Mouse (Mus musculus) kidney, postnatal 0 days (tissue): Measurements from ENCODE around the gene Ctdsp1. TPM values are rescaled to one million over a fixed set of nuclear protein-coding genes. Genes with fewer than 3 reads are reported as not detected.

Experiments
- ATAC-seq: fragments of 200-750 bp; cut with Nextera tagmentation; replicated peaks from 2 replicates; pipeline ENCODE4 v1.8.0; 2017; ENCODE audit warnings: low read depth, moderate number of reproducible peaks, moderate TSS enrichment, moderate library complexity; ENCODE audit not compliant: low FRiP score
- DNase-seq: peaks from one replicate; pipeline ENCODE4 v3.0.0-alpha.2; 2016; ENCODE audit warnings: low spot score
- H3K27ac ChIP-seq: fragments of 300-500 bp; sonication (generic); 2 replicates; pipeline ENCODE4 v1.5.1; 2014; ENCODE audit warnings: mild to moderate bottlenecking
- H3K27me3 ChIP-seq: fragments of 300-500 bp; sonication (generic); 2 replicates; pipeline ENCODE4 v1.6.1; 2014; ENCODE audit warnings: low read length, mixed read lengths; ENCODE audit not compliant: insufficient read depth
- H3K36me3 ChIP-seq: fragments of 300-500 bp; sonication (generic); 2 replicates; pipeline ENCODE4 v1.6.1; 2014; ENCODE audit warnings: low read length, mixed read lengths; ENCODE audit not compliant: insufficient read depth
- H3K4me1 ChIP-seq: fragments of 300-500 bp; sonication (generic); replicated peaks from 2 replicates; pipeline ENCODE4 v1.6.1; 2014; ENCODE audit warnings: antibody characterized with exemption, low read length, mixed read lengths; ENCODE audit not compliant: insufficient read depth
- H3K4me2 ChIP-seq: fragments of 300-500 bp; sonication (generic); 2 replicates; pipeline ENCODE4 v1.6.1; 2014; ENCODE audit warnings: mild to moderate bottlenecking, low read length, moderate library complexity, mixed read lengths
- H3K4me3 ChIP-seq: fragments of 300-500 bp; sonication (generic); replicated peaks from 2 replicates; pipeline ENCODE4 v1.5.1; 2014; ENCODE audit warnings: low read depth, low read length
- H3K9ac ChIP-seq: fragments of 300-500 bp; sonication (generic); 2 replicates; pipeline ENCODE4 v1.6.1; 2014; ENCODE audit warnings: low read depth, low read length
- H3K9me3 ChIP-seq: fragments of 300-500 bp; sonication (generic); replicated peaks from 2 replicates; pipeline ENCODE4 v1.6.1; 2016; ENCODE audit warnings: low read length, inconsistent platforms, mixed read lengths
- CTCF ChIP-seq: IDR thresholded peaks from 2 replicates; pipeline ENCODE4 v1.5.1; 2016; ENCODE audit warnings: antibody characterized with exemption, low read depth, mild to moderate bottlenecking, moderate library complexity
- WGBS: fragments of 180-500 bp; shearing (Covaris S2); extraction: QIAGEN DNeasy Blood & Tissue Kit; methylation state at CpG from one replicate; pipeline ENCODE4 v1.1.7; 2014; 5-methylcytosine and 5-hydroxymethylcytosine counted together
- polyA plus RNA-seq: library from polyadenylated mRNA; unstranded; fragments of >200 nt; fragmentation: Nextera tagmentation; extraction: Ambion mirVana; gene quantifications from 2 replicates; pipeline ENCODE4 v1.2.1, GENCODE M21; 2015

Gene Ctdsp1
- polyA plus RNA-seq: 73.3 and 75.8 TPM in 2 replicates

GRCm38 (mm10) chr1:74390924-74391748, at the start of gene Ctdsp1:
Gene Ctdsp1 (plus strand): TSS chr1:74391509.
- no peaks in the 10 kb centered on the region for H3K27me3 ChIP-seq
- H3K27ac ChIP-seq: peak within 1 kb of the TSS; percentile 100
- 3% methylated on average over 49 of the region's 51 CpGs for WGBS
- ATAC-seq (peak; percentile 81), DNase-seq (peak; percentile 99)
- TF ChIP-seq CTCF: peak; percentile 36; the same call in 1 of the 2 replicates
- peak within 1 kb of the TSS; percentile 100 for H3K9ac ChIP-seq
- H3K4me2 ChIP-seq: peak within 1 kb of the TSS; percentile 93
- no peaks in the 10 kb centered on the region for H3K9me3 ChIP-seq
- peak within 1 kb of the TSS; percentile 93 for H3K4me3 ChIP-seq
- peaks cover 15% of the 10 kb centered on the region for H3K36me3 ChIP-seq
- peaks cover 29% of the 10 kb centered on the region for H3K4me1 ChIP-seq

- H3K9me3 ChIP-seq: no peaks in the 10 kb centered on the region
- TF ChIP-seq CTCF: no peak
- DNase-seq: no peak
- 0 out of 2 replicates have a peak, but pooled peaks cover 17% of the 10 kb centered on the region for H3K4me1 ChIP-seq
- ATAC-seq: no peak
- H3K4me2 ChIP-seq: no peak overlapping the region
- H3K27ac ChIP-seq: no peak overlapping the region
- H3K36me3 ChIP-seq: no peaks in the 10 kb centered on the region
- H3K9ac ChIP-seq: no peak overlapping the region
- H3K4me3 ChIP-seq: no peak overlapping the region
- WGBS: 73% methylated on average over 7 of the region's 7 CpGs
- no peaks in the 10 kb centered on the region for H3K27me3 ChIP-seq
Observed at GRCm38 (mm10) chr1:74341898-74342297, 49.4 kb upstream of the Ctdsp1 start.

- H3K36me3 ChIP-seq: no peaks in the 10 kb centered on the region
Observed at GRCm38 (mm10) chr1:74342308-74342707, 49.0 kb upstream of the Ctdsp1 start.

GRCm38 (mm10) chr1:74343161-74343560, 48.1 kb upstream of the Ctdsp1 start:
- ATAC-seq (0 out of 2 replicates have a peak, but pooled peaks have one; percentile 34), DNase-seq (peak; percentile 35)
- peak overlapping the region; percentile 79 for H3K27ac ChIP-seq
- no peak overlapping the region for H3K9ac ChIP-seq
- 36% methylated on average over 5 of the region's 5 CpGs for WGBS
- H3K4me2 ChIP-seq: no peak overlapping the region
- no peak for TF ChIP-seq CTCF
- H3K27me3 ChIP-seq: no peaks in the 10 kb centered on the region
- no peak overlapping the region for H3K4me3 ChIP-seq
- H3K36me3 ChIP-seq: no peaks in the 10 kb centered on the region
- 0 out of 2 replicates have a peak, but pooled peaks cover 17% of the 10 kb centered on the region for H3K4me1 ChIP-seq
- no peaks in the 10 kb centered on the region for H3K9me3 ChIP-seq

More at GRCm38 (mm10) chr1:74342308-74342707, 49.0 kb upstream of the Ctdsp1 start:
- Histone ChIP-seq H3K27ac (peak overlapping the region; percentile 79), H3K9ac (no peak overlapping the region), H3K27me3 (no peaks in the 10 kb centered on the region), H3K4me2 (no peak overlapping the region), H3K4me1 (0 out of 2 replicates have a peak, but pooled peaks cover 17% of the 10 kb centered on the region), H3K9me3 (no peaks in the 10 kb centered on the region), H3K4me3 (no peak overlapping the region)
- no peak for ATAC-seq
- WGBS: 81% methylated on average over 1 of the region's 1 CpGs
- TF ChIP-seq CTCF: no peak
- DNase-seq: no peak

GRCm38 (mm10) chr1:74344163-74344916, 47.0 kb upstream of the Ctdsp1 start:
- H3K4me1 ChIP-seq: 0 out of 2 replicates have a peak, but pooled peaks cover 17% of the 10 kb centered on the region
- TF ChIP-seq CTCF: no peak
- 74% methylated on average over 11 of the region's 11 CpGs for WGBS
- no peak overlapping the region for H3K4me3 ChIP-seq
- no peak for ATAC-seq
- no peak overlapping the region for H3K4me2 ChIP-seq
- DNase-seq: no peak
- H3K27me3 ChIP-seq: no peaks in the 10 kb centered on the region
- H3K27ac ChIP-seq: peak overlapping the region; percentile 79
- no peaks in the 10 kb centered on the region for H3K9me3 ChIP-seq
- H3K36me3 ChIP-seq: no peaks in the 10 kb centered on the region
- no peak overlapping the region for H3K9ac ChIP-seq

- no peak overlapping the region for H3K4me2 ChIP-seq
- no peak overlapping the region for H3K27ac ChIP-seq
- H3K4me3 ChIP-seq: no peak overlapping the region
- no peaks in the 10 kb centered on the region for H3K4me1 ChIP-seq
- 95% methylated on average over 13 of the region's 13 CpGs for WGBS
- H3K9ac ChIP-seq: no peak overlapping the region
- ATAC-seq (no peak), DNase-seq (no peak)
- peaks cover 15% of the 10 kb centered on the region; the same call in 1 of the 2 replicates for H3K36me3 ChIP-seq
- TF ChIP-seq CTCF: no peak
- no peaks in the 10 kb centered on the region for H3K27me3 ChIP-seq
- H3K9me3 ChIP-seq: no peaks in the 10 kb centered on the region
Observed at GRCm38 (mm10) chr1:74351185-74351769, 40.0 kb upstream of the Ctdsp1 start.
